Mouse (Mus musculus): ENCODE results near the gene Hoxa7. TPM values are rescaled to one million over a fixed set of nuclear protein-coding genes. Genes with fewer than 3 reads are reported as not detected.

Hoxa7 gene
- polyA plus RNA-seq, 1 experiment from 2014 or later, result 14.9 TPM

DNA sequence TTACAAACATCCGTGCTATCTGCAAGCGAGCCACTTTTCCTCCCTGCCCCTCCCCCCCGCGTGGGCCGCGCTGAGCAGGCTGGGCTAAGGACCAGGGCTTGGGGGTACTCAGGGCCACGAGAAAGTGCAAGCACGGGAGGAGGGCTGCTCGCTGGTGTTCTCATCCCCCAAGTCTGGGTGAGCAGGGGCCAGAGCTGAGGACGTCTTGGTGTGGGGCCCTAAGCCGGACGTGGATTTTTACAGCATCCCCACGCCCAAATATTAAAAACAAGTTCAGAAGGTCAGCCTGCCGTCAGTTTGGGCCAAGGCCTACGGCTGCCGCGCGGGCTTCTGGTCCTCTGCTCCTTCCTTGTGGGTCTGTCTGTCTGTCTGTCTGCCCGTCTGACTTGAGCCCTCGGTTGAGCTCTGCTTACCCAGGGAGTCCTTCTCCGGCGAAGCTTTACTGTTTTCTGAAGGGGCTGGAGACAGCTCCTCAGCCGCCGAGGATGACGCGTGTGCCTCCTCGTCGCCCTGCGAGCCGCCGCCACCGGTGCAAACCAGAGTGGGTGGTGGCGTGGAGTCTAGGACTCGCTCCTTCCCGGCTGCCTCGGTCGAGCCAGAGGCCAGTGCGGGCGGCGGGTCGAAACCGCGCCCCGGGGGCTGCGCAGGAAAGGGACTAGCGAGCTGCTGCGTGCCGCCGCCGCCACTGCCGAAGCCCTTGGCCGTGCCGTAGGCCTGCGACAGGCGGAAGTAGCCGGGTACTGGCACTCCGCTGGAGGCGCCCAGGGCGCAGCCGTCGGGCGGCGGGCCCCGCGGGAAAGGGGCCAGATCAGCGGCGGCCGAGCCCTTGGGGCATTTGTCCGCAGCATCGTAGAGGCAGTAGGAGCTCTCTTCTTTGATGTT, 12.1 kb upstream of the Hoxa7 start:
- Histone ChIP-seq H3K27ac (no peak overlapping the region), H3K9ac (no peak overlapping the region), H3K4me3 (no peak overlapping the region), H3K27me3 (peaks cover 96% of the 10 kb centered on the region), H3K36me3 (no peaks in the 10 kb centered on the region), H3K4me2 (no peak overlapping the region), H3K4me1 (replicated peaks) (no peaks in the 10 kb centered on the region), H3K9me3 (no peaks in the 10 kb centered on the region)
- under 1% methylated on average over 59 of the region's 70 CpGs for WGBS
- no peak for ATAC-seq (ENCODE audit: low FRiP score)

DNA sequence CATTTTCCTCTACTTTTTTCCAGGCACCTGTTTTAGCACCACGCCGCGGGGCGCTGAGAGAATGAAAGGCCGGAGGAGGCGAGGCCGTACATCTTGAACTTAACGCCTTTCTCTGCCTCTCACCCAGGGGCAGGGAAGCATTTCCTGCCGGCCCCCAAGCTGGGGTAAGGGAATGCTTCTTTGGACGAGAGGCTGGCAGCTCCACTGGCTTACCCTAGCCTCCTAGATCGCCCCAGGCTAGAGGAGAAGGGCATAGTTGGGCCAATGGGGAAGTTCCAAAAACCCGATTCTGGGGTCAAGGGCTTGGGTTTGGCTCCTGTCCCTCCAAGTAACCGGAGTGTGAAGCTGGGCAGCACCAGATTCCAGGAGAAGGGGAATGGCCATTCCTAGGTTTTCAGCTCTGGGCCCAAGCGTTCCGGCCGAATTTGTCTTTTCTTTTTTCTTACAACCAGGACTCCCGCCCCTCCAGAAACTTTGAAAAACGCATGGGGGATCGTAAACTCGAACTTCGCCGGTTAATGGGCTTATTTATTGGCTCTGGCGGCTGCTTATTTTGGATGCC, 11.4 kb upstream of the Hoxa7 start:
- Histone ChIP-seq H3K36me3 (no peaks in the 10 kb centered on the region), H3K4me2 (no peak overlapping the region), H3K4me1 (replicated peaks) (no peaks in the 10 kb centered on the region), H3K27ac (no peak overlapping the region), H3K9me3 (no peaks in the 10 kb centered on the region), H3K9ac (no peak overlapping the region), H3K27me3 (peaks cover 94% of the 10 kb centered on the region), H3K4me3 (no peak overlapping the region)
- no peak for ATAC-seq (ENCODE audit: low FRiP score)
- 1% methylated on average over 23 of the region's 23 CpGs for WGBS

GRCm38 (mm10) chr6:52232568-52232965, 10.9 kb upstream of the Hoxa7 start:
- H3K9ac ChIP-seq, result no peak overlapping the region
- WGBS, result under 1% methylated on average over 18 of the region's 18 CpGs

GRCm38 (mm10) chr6:52231885-52232567, 10.4 kb upstream of the Hoxa7 start:
- Histone ChIP-seq H3K4me3 (no peak overlapping the region), H3K4me1 (replicated peaks) (no peaks in the 10 kb centered on the region), H3K9me3 (no peaks in the 10 kb centered on the region), H3K27ac (no peak overlapping the region), H3K9ac (no peak overlapping the region), H3K27me3 (peaks cover 94% of the 10 kb centered on the region), H3K4me2 (no peak overlapping the region), H3K36me3 (no peaks in the 10 kb centered on the region)
- no peak for ATAC-seq (ENCODE audit: low FRiP score)
- under 1% methylated on average over 18 of the region's 18 CpGs for WGBS

More at GRCm38 (mm10) chr6:52232568-52232965, 10.9 kb upstream of the Hoxa7 start:
- H3K4me2 ChIP-seq, result no peak overlapping the region
- no peak for ATAC-seq (ENCODE audit: low FRiP score)
- H3K27me3 ChIP-seq, result peaks cover 94% of the 10 kb centered on the region
- no peak overlapping the region for H3K4me3 ChIP-seq
- no peaks in the 10 kb centered on the region for H3K9me3 ChIP-seq
- no peak overlapping the region for H3K27ac ChIP-seq
- no peaks in the 10 kb centered on the region for H3K4me1 ChIP-seq (replicated peaks)
- H3K36me3 ChIP-seq, result no peaks in the 10 kb centered on the region

- H3K36me3 ChIP-seq, result no peaks in the 10 kb centered on the region
- no peak within 1 kb of the TSS for H3K9ac ChIP-seq
- peaks cover 94% of the 10 kb centered on the region for H3K27me3 ChIP-seq
- H3K4me1 ChIP-seq (replicated peaks), result no peaks in the 10 kb centered on the region
- H3K27ac ChIP-seq, result no peak within 1 kb of the TSS
- WGBS, result 1% methylated on average over 23 of the region's 36 CpGs
- no peak within 1 kb of the TSS for H3K4me2 ChIP-seq
- no peak within 1 kb of the TSS for H3K4me3 ChIP-seq
- H3K9me3 ChIP-seq, result no peaks in the 10 kb centered on the region
- ATAC-seq (ENCODE audit: low FRiP score), result no peak
Measured at GRCm38 (mm10) chr6:52230516-52231165, 9.0 kb upstream of the Hoxa7 start, which contains the start of gene Hoxa9. Gene Hoxa9 (minus strand): TSS chr6:52231089.

- no peak overlapping the region for H3K27ac ChIP-seq
- no peak overlapping the region for H3K4me2 ChIP-seq
- 1% methylated on average over 44 of the region's 44 CpGs for WGBS
- H3K4me3 ChIP-seq, result no peak overlapping the region
- no peaks in the 10 kb centered on the region for H3K4me1 ChIP-seq (replicated peaks)
- ATAC-seq (ENCODE audit: low FRiP score), result no peak
- H3K9me3 ChIP-seq, result no peaks in the 10 kb centered on the region
- no peak overlapping the region for H3K9ac ChIP-seq
- peaks cover 94% of the 10 kb centered on the region for H3K27me3 ChIP-seq
- no peaks in the 10 kb centered on the region for H3K36me3 ChIP-seq
Measured at GRCm38 (mm10) chr6:52229558-52230416, 8.1 kb upstream of the Hoxa7 start.

DNA sequence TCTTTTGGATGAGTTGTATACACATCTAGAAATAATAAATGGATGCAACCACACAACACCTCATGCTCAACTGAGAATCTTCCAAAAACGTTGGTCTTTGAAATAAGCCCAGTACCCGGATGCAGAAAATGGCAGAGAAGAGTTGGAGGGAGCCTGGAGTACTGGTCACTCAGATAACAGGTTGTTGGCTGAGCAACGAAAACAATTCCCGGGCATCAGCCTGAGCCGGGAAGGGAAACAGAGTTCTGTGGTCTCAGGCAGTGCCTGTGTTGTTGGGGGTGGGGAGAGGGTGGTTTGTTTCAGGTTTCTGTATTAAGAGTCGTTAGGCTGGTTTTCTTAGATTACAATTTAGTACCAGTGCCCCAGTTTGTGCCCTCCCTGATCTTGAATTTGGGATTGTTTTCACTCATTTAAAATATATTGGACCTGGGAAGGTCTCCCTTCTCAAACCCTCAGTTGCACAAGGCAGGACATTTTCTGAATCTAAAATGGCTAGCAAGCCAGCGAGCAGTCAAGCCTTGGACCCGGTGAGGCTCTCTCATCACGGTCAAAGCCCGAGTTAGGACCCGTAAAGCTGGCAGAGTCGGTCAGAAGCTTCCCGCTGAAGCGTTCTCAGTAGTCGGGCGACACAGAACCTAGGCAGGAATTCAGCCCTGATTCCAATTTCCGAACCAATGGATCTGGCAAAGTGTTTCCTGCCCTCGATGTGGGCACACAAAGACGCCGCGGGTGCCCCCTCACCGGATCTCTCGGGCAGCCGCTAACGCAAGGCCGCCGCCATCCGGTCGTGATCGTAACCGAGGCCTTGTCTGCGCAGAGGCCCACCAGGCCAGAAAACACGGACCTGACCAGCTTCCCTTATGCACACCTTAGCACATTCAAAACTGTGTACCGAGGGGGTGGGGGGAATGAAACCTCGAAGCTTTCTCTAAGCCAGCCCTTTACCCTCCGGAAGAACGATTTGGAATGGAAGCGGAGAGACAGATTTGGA, 7.1 kb upstream of the Hoxa7 start:
- no peaks in the 10 kb centered on the region for H3K4me1 ChIP-seq (replicated peaks)
- ATAC-seq (ENCODE audit: low FRiP score), result no peak
- H3K27me3 ChIP-seq, result peaks cover 94% of the 10 kb centered on the region
- H3K4me2 ChIP-seq, result no peak overlapping the region
- 1% methylated on average over 38 of the region's 38 CpGs for WGBS
- H3K9ac ChIP-seq, result no peak overlapping the region
- no peak overlapping the region for H3K4me3 ChIP-seq
- no peaks in the 10 kb centered on the region for H3K9me3 ChIP-seq
- H3K36me3 ChIP-seq, result no peaks in the 10 kb centered on the region
- H3K27ac ChIP-seq, result no peak overlapping the region

- no peak overlapping the region for H3K27ac ChIP-seq
Measured at GRCm38 (mm10) chr6:52227470-52228222, 6.0 kb upstream of the Hoxa7 start.

DNA sequence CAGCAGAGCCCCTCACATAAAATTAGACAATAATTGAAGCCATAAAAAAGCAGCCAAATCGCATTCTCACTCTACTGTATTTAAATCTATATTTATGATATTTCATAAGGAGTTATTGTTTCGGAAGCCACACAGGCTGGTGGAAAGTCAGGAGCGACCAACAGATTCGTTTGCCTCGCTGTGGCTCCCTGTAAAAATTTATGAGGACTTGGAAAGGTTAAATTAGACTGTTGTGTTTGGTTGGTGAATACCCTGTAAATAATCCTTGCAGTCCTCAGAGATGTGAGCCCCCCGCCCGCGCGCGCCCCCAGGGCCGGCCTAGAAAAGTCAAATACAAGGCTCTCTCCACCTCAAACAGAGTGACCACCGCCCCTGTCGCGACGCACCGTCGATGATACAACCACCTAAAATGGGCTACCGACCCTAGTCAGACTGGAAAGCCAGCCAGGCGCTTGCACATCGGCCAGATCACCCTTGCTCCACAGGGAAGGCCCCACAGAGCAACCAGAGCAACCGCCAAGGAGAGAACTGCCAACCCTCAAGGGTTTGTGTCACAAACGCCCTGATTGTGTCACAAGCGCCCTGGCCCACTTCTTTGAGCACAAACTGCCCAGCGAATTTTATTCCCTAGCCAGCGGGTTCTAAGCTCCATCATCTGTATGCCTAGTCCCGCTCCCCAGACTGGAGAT, 5.1 kb upstream of the Hoxa7 start:
- Histone ChIP-seq H3K9ac (no peak overlapping the region), H3K27ac (no peak overlapping the region), H3K4me3 (no peak overlapping the region), H3K4me1 (replicated peaks) (peaks cover 2% of the 10 kb centered on the region), H3K4me2 (no peak overlapping the region), H3K36me3 (no peaks in the 10 kb centered on the region), H3K9me3 (no peaks in the 10 kb centered on the region), H3K27me3 (peaks cover 94% of the 10 kb centered on the region)
- WGBS, result 2% methylated on average over 26 of the region's 26 CpGs
- no peak for ATAC-seq (ENCODE audit: low FRiP score)

More at GRCm38 (mm10) chr6:52227470-52228222, 6.0 kb upstream of the Hoxa7 start:
- H3K27me3 ChIP-seq, result peaks cover 94% of the 10 kb centered on the region
- H3K9me3 ChIP-seq, result no peaks in the 10 kb centered on the region
- H3K36me3 ChIP-seq, result no peaks in the 10 kb centered on the region
- H3K4me3 ChIP-seq, result no peak overlapping the region
- H3K4me2 ChIP-seq, result no peak overlapping the region
- 3% methylated on average over 11 of the region's 11 CpGs for WGBS
- no peaks in the 10 kb centered on the region for H3K4me1 ChIP-seq (replicated peaks)
- no peak overlapping the region for H3K9ac ChIP-seq
- ATAC-seq (ENCODE audit: low FRiP score), result no peak
